Mouse (Mus musculus): ENCODE data around the gene Pde7b. TPM values are rescaled to one million over a fixed set of nuclear protein-coding genes. Genes with fewer than 3 reads are reported as not detected.

Gene Pde7b
- polyA plus RNA-seq, 1 experiment from 2014 or later: 2.4 TPM

DNA sequence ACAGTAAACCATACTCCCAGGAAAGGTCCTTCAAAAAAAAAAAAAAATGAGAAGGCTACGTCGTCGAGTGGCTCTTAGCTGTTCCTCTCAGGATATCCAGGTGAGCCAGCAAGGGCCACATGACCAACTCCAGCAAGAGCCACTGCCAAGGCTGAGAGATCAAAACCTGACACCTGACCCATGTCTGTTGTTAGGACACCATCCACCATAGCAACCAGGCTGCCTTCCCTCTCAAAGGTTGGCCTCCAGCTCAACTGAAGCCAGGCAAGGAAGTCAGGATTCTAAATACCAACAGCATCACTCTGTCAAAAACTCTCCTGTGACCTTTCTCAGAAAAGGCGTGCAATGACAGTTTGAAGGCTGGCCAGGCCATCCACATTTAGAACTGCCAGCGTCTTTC is 211.4 kb downstream of the Pde7b start:
- no peak overlapping the region for H3K27ac ChIP-seq (ENCODE audit: low read length)

DNA sequence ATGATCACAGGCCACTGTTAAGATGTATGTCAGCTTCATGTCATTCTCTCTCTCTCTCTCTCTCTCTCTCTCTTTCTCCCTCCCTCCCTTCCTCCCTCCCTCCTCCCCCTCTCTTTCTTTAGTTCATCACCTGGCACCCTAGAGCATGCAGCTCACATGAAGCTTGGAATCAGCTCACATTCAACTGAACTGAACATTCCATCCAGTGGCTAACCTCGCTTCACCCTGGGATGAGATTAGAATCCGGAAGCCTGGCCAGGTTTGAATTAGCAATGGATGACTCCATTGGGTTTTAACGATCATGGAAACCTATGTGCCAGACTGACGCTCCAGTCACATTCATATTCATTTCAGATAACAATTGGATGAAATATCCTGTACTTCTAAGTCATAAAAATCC is 215.1 kb downstream of the Pde7b start:
- 90% methylated on average over 4 of the region's 4 CpGs for WGBS
- no peak for ATAC-seq (ENCODE audit: low FRiP score, low TSS enrichment)
- Histone ChIP-seq H3K4me2 (replicated peaks; ENCODE audit: low read depth, low read length) (no peak overlapping the region), H3K4me1 (ENCODE audit: insufficient read depth, low read length) (peaks cover 5% of the 10 kb centered on the region; the same call in 1 of the 2 replicates), H3K27ac (ENCODE audit: low read length) (no peak overlapping the region), H3K27me3 (ENCODE audit: insufficient read depth, low read length) (no peaks in the 10 kb centered on the region), H3K36me3 (ENCODE audit: insufficient read depth, low read length) (no peaks in the 10 kb centered on the region), H3K9ac (replicated peaks; ENCODE audit: low read length) (no peak overlapping the region), H3K4me3 (ENCODE audit: low read length) (no peak overlapping the region), H3K9me3 (ENCODE audit: low read length) (no peaks in the 10 kb centered on the region)

More for the DNA sequence above, 211.4 kb downstream of the Pde7b start:
- H3K36me3 ChIP-seq (ENCODE audit: insufficient read depth, low read length): no peaks in the 10 kb centered on the region
- H3K4me1 ChIP-seq (ENCODE audit: insufficient read depth, low read length): no peaks in the 10 kb centered on the region
- peak; percentile 31; the same call in 1 of the 2 replicates for ATAC-seq (ENCODE audit: low FRiP score, low TSS enrichment)
- H3K9me3 ChIP-seq (ENCODE audit: low read length): no peaks in the 10 kb centered on the region
- no peak overlapping the region for H3K9ac ChIP-seq (replicated peaks; ENCODE audit: low read length)
- no peaks in the 10 kb centered on the region for H3K27me3 ChIP-seq (ENCODE audit: insufficient read depth, low read length)
- H3K4me3 ChIP-seq (ENCODE audit: low read length): no peak overlapping the region
- 66% methylated on average over 5 of the region's 5 CpGs for WGBS
- no peak overlapping the region for H3K4me2 ChIP-seq (replicated peaks; ENCODE audit: low read depth, low read length)

DNA sequence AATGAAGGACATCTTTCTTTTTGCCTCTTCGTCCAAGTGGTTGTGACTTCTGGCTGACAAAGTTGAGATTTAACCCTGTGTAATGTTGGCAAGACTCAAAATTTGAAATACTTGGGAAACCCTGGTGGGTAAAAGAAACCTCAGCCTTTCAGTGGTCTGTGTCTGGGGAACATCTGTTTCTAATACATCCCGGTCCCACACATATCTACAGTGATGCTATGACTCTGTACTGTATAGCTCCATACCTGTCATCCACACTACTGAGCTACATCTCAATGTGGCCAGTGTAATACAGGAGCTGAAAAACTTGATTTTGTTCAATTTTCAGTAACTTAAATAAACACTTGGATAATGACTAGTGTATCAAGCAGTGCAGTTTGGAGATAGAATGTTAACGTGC is 216.4 kb downstream of the Pde7b start:
- no peak for ATAC-seq (ENCODE audit: low FRiP score, low TSS enrichment)
- Histone ChIP-seq H3K36me3 (ENCODE audit: insufficient read depth, low read length) (no peaks in the 10 kb centered on the region), H3K9me3 (ENCODE audit: low read length) (no peaks in the 10 kb centered on the region), H3K27me3 (ENCODE audit: insufficient read depth, low read length) (no peaks in the 10 kb centered on the region), H3K9ac (replicated peaks; ENCODE audit: low read length) (no peak overlapping the region), H3K4me3 (ENCODE audit: low read length) (no peak overlapping the region), H3K4me1 (ENCODE audit: insufficient read depth, low read length) (peaks cover 5% of the 10 kb centered on the region; the same call in 1 of the 2 replicates), H3K27ac (ENCODE audit: low read length) (no peak overlapping the region), H3K4me2 (replicated peaks; ENCODE audit: low read depth, low read length) (no peak overlapping the region)
- 69% methylated on average over 3 of the region's 3 CpGs for WGBS

DNA sequence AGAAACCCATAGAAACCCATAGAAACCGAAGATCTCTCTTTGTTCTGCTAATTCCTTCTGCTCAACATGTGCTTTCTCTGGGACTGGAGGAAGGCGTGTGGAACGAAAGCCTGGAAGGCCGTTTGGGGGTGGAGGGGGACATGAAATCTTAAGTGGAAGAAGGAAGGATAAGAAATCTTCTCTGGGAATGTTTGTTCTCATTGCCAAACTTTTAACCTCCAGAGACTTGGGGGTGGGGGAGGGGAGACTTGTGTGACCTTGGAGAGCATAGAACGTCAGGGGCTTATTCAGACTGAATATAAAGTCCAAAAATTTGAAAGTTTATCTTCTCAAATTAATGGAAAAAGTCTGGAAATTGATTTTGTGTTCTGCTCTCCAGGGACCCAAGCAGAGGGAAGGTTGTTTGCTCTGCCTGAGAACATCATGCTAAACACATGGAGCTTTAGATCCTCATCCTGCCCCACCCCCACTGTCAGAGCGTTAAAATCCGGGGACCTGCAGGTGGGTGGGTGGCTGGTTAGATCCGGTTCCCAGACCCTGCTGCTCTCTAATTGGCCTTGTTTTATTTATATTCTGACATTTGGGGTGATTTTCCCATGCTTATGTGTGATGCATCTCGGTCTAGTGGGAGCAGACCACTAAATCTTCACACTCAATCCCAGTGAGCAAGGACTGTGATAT is 217.0 kb downstream of the Pde7b start:
- peaks cover 5% of the 10 kb centered on the region; the same call in 1 of the 2 replicates for H3K4me1 ChIP-seq (ENCODE audit: insufficient read depth, low read length)
- no peak overlapping the region for H3K4me3 ChIP-seq (ENCODE audit: low read length)
- no peaks in the 10 kb centered on the region for H3K9me3 ChIP-seq (ENCODE audit: low read length)
- no peak overlapping the region for H3K27ac ChIP-seq (ENCODE audit: low read length)
- no peaks in the 10 kb centered on the region for H3K36me3 ChIP-seq (ENCODE audit: insufficient read depth, low read length)
- 40% methylated on average over 9 of the region's 9 CpGs for WGBS
- no peaks in the 10 kb centered on the region for H3K27me3 ChIP-seq (ENCODE audit: insufficient read depth, low read length)
- H3K4me2 ChIP-seq (replicated peaks; ENCODE audit: low read depth, low read length): no peak overlapping the region
- no peak overlapping the region for H3K9ac ChIP-seq (replicated peaks; ENCODE audit: low read length)
- ATAC-seq (ENCODE audit: low FRiP score, low TSS enrichment): no peak

DNA sequence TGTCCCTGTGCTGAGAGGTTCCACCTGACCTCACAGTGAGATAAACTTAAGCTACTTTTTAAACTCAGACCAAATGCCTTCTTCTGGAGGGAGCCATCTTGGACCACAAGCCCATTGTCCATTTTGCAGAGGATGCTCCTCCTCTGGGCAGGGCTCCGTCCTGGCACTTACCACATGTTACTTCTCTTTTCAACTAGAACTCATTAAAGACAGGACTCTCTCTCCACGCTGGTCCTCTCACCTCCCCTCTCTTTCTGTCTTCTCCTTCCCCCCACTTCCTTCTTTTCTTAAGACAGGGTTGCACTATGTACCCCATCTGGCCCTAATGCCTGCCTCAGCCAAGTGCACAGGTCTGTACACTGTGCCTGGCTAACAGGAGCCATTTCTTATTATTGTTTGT is 217.8 kb downstream of the Pde7b start:
- no peak overlapping the region for H3K27ac ChIP-seq (ENCODE audit: low read length)
- no peak overlapping the region for H3K4me3 ChIP-seq (ENCODE audit: low read length)
- H3K27me3 ChIP-seq (ENCODE audit: insufficient read depth, low read length): no peaks in the 10 kb centered on the region
- no peaks in the 10 kb centered on the region for H3K36me3 ChIP-seq (ENCODE audit: insufficient read depth, low read length)
- H3K4me1 ChIP-seq (ENCODE audit: insufficient read depth, low read length): peaks cover 9% of the 10 kb centered on the region; the same call in 1 of the 2 replicates
- no peak for ATAC-seq (ENCODE audit: low FRiP score, low TSS enrichment)
- 81% methylated on average over 2 of the region's 2 CpGs for WGBS
- H3K9ac ChIP-seq (replicated peaks; ENCODE audit: low read length): no peak overlapping the region
- H3K9me3 ChIP-seq (ENCODE audit: low read length): no peaks in the 10 kb centered on the region
- no peak overlapping the region for H3K4me2 ChIP-seq (replicated peaks; ENCODE audit: low read depth, low read length)

DNA sequence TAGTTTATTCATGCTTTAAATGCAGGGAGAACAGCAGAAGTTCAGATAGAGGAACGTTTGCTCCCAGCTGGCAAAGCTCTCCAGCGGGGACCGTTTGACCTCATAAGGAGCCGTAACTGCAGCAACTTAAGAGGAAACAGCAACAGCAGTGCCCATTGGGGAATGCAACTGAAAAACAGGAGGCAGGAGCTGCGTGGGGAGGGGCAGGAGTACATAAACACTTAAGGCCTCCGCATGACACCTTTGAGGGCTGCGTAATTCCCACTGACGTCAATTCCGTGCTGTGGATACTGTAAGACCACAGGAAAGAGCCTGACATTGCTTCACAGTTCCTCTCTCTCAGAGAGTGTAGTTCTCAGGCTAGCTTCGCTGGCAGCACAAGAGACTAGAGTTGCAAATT is 219.4 kb downstream of the Pde7b start:
- no peak overlapping the region for H3K4me2 ChIP-seq (replicated peaks; ENCODE audit: low read depth, low read length)
- no peak overlapping the region for H3K27ac ChIP-seq (ENCODE audit: low read length)
- H3K27me3 ChIP-seq (ENCODE audit: insufficient read depth, low read length): no peaks in the 10 kb centered on the region
- no peaks in the 10 kb centered on the region for H3K9me3 ChIP-seq (ENCODE audit: low read length)
- WGBS: 70% methylated on average over 10 of the region's 10 CpGs
- ATAC-seq (ENCODE audit: low FRiP score, low TSS enrichment): no peak
- no peak overlapping the region for H3K4me3 ChIP-seq (ENCODE audit: low read length)
- no peak overlapping the region for H3K9ac ChIP-seq (replicated peaks; ENCODE audit: low read length)
- peaks cover 12% of the 10 kb centered on the region; the same call in 1 of the 2 replicates for H3K4me1 ChIP-seq (ENCODE audit: insufficient read depth, low read length)
- H3K36me3 ChIP-seq (ENCODE audit: insufficient read depth, low read length): no peaks in the 10 kb centered on the region

DNA sequence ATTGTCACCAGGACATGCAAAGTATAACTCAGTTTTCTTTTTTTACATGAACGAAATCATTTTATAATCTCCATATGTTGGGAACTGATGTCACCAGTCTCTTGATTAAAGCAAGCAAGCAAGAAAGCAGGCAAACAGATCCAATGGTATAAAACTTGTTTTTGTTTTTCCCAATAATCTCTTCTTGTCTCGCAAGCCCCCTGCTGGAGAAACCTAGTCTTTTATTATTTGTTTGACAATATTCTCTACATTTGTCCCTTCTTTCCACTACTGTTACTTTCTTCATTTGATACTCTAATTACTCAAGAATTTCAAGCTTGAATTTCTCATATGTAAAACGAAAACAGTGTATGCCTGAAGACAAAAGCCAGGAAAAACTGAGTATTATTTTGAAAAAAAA is 220.1 kb downstream of the Pde7b start:
- Histone ChIP-seq H3K27me3 (ENCODE audit: insufficient read depth, low read length) (no peaks in the 10 kb centered on the region), H3K36me3 (ENCODE audit: insufficient read depth, low read length) (no peaks in the 10 kb centered on the region), H3K4me1 (ENCODE audit: insufficient read depth, low read length) (peaks cover 12% of the 10 kb centered on the region; the same call in 1 of the 2 replicates), H3K9ac (replicated peaks; ENCODE audit: low read length) (no peak overlapping the region), H3K4me3 (ENCODE audit: low read length) (no peak overlapping the region), H3K4me2 (replicated peaks; ENCODE audit: low read depth, low read length) (no peak overlapping the region), H3K27ac (ENCODE audit: low read length) (no peak overlapping the region), H3K9me3 (ENCODE audit: low read length) (no peaks in the 10 kb centered on the region)
- WGBS: 92% methylated on average over 3 of the region's 3 CpGs
- ATAC-seq (ENCODE audit: low FRiP score, low TSS enrichment): no peak

DNA sequence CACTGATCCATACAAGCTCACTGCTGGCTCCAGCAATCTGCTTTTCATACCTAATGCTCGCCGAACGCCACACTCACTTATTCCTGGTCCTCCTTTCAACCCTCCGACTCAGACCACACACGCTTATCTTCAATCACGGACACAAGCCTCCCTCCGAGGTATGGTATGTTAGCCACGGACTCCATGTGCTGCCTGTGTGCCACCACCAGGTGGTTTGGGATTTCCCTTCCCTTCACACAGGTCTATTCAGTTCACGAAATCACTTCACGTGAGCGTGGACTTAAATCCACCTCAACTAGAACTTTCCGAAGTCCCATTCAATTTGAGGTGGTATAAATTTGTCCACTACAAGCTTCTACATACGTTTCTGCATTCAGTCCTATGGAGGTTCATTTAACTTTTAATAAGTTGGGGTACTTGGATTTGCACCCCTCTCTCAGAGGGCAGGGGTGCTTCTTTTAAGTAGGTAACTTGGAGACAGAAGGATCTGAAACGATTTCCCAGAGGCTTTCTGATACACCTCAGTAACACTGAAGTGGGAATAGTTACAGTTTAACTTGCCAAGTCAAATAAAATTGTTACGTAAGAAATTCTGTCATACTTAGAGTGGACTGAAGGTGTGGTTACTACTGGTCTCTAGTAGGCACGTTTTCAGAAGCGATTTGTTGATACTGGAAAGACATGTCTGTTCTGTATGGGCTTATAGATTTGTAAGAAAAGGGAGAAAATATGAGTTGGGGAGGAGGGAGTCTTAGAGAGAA is 221.4 kb downstream of the Pde7b start:
- peaks cover 12% of the 10 kb centered on the region; the same call in 1 of the 2 replicates for H3K4me1 ChIP-seq (ENCODE audit: insufficient read depth, low read length)
- H3K4me2 ChIP-seq (replicated peaks; ENCODE audit: low read depth, low read length): no peak overlapping the region
- peak overlapping the region; percentile 26; the same call in 1 of the 2 replicates for H3K27ac ChIP-seq (ENCODE audit: low read length)
- ATAC-seq (ENCODE audit: low FRiP score, low TSS enrichment): 0 out of 2 replicates have a peak, but pooled peaks have one; percentile 35
- H3K36me3 ChIP-seq (ENCODE audit: insufficient read depth, low read length): no peaks in the 10 kb centered on the region
- H3K27me3 ChIP-seq (ENCODE audit: insufficient read depth, low read length): no peaks in the 10 kb centered on the region
- no peaks in the 10 kb centered on the region for H3K9me3 ChIP-seq (ENCODE audit: low read length)
- no peak overlapping the region for H3K4me3 ChIP-seq (ENCODE audit: low read length)
- WGBS: 78% methylated on average over 17 of the region's 17 CpGs
- no peak overlapping the region for H3K9ac ChIP-seq (replicated peaks; ENCODE audit: low read length)

DNA sequence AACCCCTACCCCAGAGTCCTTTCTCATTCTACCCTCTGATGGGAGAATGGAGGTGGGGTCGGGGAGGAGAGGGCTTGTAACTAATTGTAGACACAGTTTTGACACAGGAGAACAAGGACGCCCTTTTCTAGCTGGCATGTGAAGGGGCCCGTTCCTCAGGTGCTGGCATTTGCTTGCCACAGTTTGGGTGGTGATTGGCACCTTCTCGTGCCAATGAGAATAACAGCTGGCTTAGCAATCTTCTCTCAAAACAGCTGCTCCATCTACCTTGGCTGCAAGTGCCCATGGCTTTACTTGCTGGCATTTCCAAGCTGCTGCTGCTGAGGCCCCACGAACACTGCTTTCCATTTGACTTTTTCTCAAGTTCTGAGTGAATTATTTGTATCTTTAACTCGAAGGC is 223.7 kb downstream of the Pde7b start:
- Histone ChIP-seq H3K9ac (replicated peaks; ENCODE audit: low read length) (no peak overlapping the region), H3K4me2 (replicated peaks; ENCODE audit: low read depth, low read length) (no peak overlapping the region), H3K27me3 (ENCODE audit: insufficient read depth, low read length) (no peaks in the 10 kb centered on the region), H3K36me3 (ENCODE audit: insufficient read depth, low read length) (no peaks in the 10 kb centered on the region), H3K27ac (ENCODE audit: low read length) (no peak overlapping the region), H3K9me3 (ENCODE audit: low read length) (no peaks in the 10 kb centered on the region), H3K4me3 (ENCODE audit: low read length) (no peak overlapping the region), H3K4me1 (ENCODE audit: insufficient read depth, low read length) (peaks cover 7% of the 10 kb centered on the region; the same call in 1 of the 2 replicates)
- no peak for ATAC-seq (ENCODE audit: low FRiP score, low TSS enrichment)
- WGBS: 79% methylated on average over 6 of the region's 6 CpGs

DNA sequence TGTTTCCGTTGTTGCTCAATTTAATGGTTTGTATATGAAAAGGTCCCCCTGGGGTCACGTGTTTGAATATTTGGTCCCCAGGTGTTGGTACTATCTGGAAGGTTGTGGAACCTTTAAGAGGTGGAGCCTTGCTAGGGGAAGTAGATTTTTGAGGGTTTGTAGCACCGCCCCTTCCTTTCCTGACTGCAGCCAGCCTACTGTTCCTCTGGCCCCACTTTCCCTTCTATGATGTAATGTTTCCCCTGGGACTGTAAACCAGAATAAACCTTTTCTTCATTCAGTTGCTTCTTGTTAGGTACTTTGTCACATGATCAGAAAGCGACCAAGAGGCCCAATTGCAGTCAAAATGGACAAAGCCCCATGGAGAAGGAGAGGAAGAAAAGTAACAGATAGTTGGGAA is 229.8 kb downstream of the Pde7b start:
- H3K4me1 ChIP-seq (ENCODE audit: insufficient read depth, low read length): peaks cover 2% of the 10 kb centered on the region; the same call in 1 of the 2 replicates
- no peak overlapping the region for H3K4me3 ChIP-seq (ENCODE audit: low read length)
- H3K27ac ChIP-seq (ENCODE audit: low read length): no peak overlapping the region
- no peak overlapping the region for H3K9ac ChIP-seq (replicated peaks; ENCODE audit: low read length)
- WGBS: 98% methylated on average over 4 of the region's 4 CpGs
- no peaks in the 10 kb centered on the region for H3K36me3 ChIP-seq (ENCODE audit: insufficient read depth, low read length)
- ATAC-seq (ENCODE audit: low FRiP score, low TSS enrichment): no peak
- no peaks in the 10 kb centered on the region for H3K9me3 ChIP-seq (ENCODE audit: low read length)
- H3K27me3 ChIP-seq (ENCODE audit: insufficient read depth, low read length): no peaks in the 10 kb centered on the region
- no peak overlapping the region for H3K4me2 ChIP-seq (replicated peaks; ENCODE audit: low read depth, low read length)

All from kidney, embryonic 16.5 days (tissue).